Mouse (Mus musculus) forebrain, embryonic 12.5 days (tissue): ENCODE measurements around the gene Phf20. TPM values are rescaled to one million over a fixed set of nuclear protein-coding genes. Genes with fewer than 3 reads are reported as not detected.

Source experiments
- ATAC-seq: fragments of 200-750 bp; cut with Nextera tagmentation; 2 replicates; pipeline ENCODE4 v1.8.0; 2017; ENCODE audit warnings: moderate TSS enrichment; ENCODE audit not compliant: low FRiP score
- H3K27ac ChIP-seq: fragments of 300-500 bp; sonication (generic); 2 replicates; pipeline ENCODE4 v1.5.1; 2016; ENCODE audit warnings: mild to moderate bottlenecking
- H3K27me3 ChIP-seq: fragments of 300-500 bp; sonication (generic); 2 replicates; pipeline ENCODE4 v1.6.1; 2016; ENCODE audit warnings: mild to moderate bottlenecking
- H3K36me3 ChIP-seq: fragments of 300-500 bp; sonication (generic); replicated peaks from 2 replicates; pipeline ENCODE4 v1.6.1; 2016; ENCODE audit warnings: mild to moderate bottlenecking
- H3K4me1 ChIP-seq: fragments of 300-500 bp; sonication (generic); 2 replicates; pipeline ENCODE4 v1.6.1; 2016
- H3K4me2 ChIP-seq: fragments of 300-500 bp; sonication (generic); 2 replicates; pipeline ENCODE4 v1.6.1; 2016; ENCODE audit warnings: mild to moderate bottlenecking, moderate library complexity
- H3K4me3 ChIP-seq: fragments of 300-500 bp; sonication (generic); replicated peaks from 2 replicates; pipeline ENCODE4 v1.5.1; 2016; ENCODE audit warnings: mild to moderate bottlenecking
- H3K9ac ChIP-seq: fragments of 300-500 bp; sonication (generic); 2 replicates; pipeline ENCODE4 v1.6.1; 2016; ENCODE audit warnings: mild to moderate bottlenecking
- H3K9me3 ChIP-seq: fragments of 300-500 bp; sonication (generic); 2 replicates; pipeline ENCODE4 v1.6.1; 2016
- WGBS: fragments of 180-500 bp; shearing (Covaris S2); methylation state at CpG from one replicate; pipeline ENCODE4 v1.1.7; 2016; 5-methylcytosine and 5-hydroxymethylcytosine counted together
- polyA plus RNA-seq: library from polyadenylated mRNA; unstranded; fragments of >200 nt; fragmentation: Nextera tagmentation; extraction: Ambion mirVana; gene quantifications from 2 replicates; pipeline ENCODE4 v1.2.1, GENCODE M21; 2016

The Phf20 gene
- polyA plus RNA-seq, 1 experiment from 2014 or later, result 105 TPM

GRCm38 (mm10) chr2:156250761-156251160 lies 54.5 kb downstream of the Phf20 start:
- Histone ChIP-seq H3K9ac (no peak overlapping the region), H3K4me1 (no peaks in the 10 kb centered on the region), H3K4me3 (no peak overlapping the region), H3K27me3 (no peaks in the 10 kb centered on the region), H3K4me2 (no peak overlapping the region), H3K27ac (no peak overlapping the region), H3K36me3 (peaks cover 45% of the 10 kb centered on the region), H3K9me3 (no peaks in the 10 kb centered on the region)
- ATAC-seq, result no peak

GRCm38 (mm10) chr2:156251291-156251690 lies 55.0 kb downstream of the Phf20 start:
- H3K27me3 ChIP-seq, result no peaks in the 10 kb centered on the region
- H3K27ac ChIP-seq, result no peak overlapping the region
- H3K4me1 ChIP-seq, result no peaks in the 10 kb centered on the region
- no peak overlapping the region for H3K4me2 ChIP-seq
- WGBS, result 90% methylated on average over 1 of the region's 1 CpGs
- peaks cover 46% of the 10 kb centered on the region for H3K36me3 ChIP-seq
- no peak overlapping the region for H3K4me3 ChIP-seq
- no peaks in the 10 kb centered on the region for H3K9me3 ChIP-seq
- no peak for ATAC-seq
- H3K9ac ChIP-seq, result no peak overlapping the region

- H3K9ac ChIP-seq, result no peak overlapping the region
- no peak overlapping the region for H3K4me2 ChIP-seq
- H3K4me3 ChIP-seq, result no peak overlapping the region
- H3K27ac ChIP-seq, result no peak overlapping the region
- no peaks in the 10 kb centered on the region for H3K9me3 ChIP-seq
- H3K27me3 ChIP-seq, result no peaks in the 10 kb centered on the region
- 80% methylated on average over 2 of the region's 2 CpGs for WGBS
- no peak for ATAC-seq
- H3K36me3 ChIP-seq, result peaks cover 62% of the 10 kb centered on the region
- H3K4me1 ChIP-seq, result no peaks in the 10 kb centered on the region
These were observed 60.8 kb downstream of the Phf20 start for GRCm38 (mm10) chr2:156257051-156257450.

DNA sequence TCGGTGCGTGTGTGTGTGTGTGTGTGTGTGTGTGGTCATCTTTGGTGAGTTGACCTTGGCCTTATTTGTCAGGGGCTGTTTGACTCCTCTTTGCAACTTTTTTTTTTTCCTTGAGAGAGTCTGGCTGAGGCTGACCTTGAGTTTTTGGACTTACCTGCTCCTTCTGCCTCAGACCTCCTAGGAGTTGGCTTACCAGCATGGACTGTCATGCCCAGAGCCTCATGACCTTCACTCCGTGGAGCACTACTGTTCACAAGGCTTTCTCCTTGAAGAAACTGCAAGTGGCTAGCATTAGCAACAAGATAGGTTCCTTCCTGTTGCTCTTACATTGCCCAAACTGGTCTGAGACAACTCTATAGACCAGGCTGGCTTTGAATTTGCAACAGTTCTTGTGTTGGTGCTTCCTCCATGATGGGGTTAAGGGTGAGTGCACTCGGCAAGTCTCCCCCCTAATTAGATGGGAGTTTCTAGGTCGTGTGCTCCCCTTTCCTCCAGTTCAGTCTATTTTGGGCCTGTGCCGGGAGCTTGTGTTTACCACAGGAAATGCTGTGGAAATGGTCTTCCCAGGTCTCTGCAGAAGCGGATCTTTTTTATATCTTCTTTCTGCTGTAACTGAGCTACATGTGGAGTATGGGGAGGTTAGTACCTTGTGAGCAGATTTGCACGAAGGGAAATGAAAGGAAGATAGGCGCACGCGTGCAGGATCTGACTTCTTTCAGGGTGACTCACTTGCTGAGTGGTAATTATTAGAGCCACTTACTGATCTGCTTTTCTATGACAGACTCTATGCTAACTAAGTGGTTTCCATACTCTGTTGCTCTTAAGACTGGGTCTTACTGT lies 61.9 kb downstream of the Phf20 start:
- WGBS, result 86% methylated on average over 11 of the region's 11 CpGs
- ATAC-seq, result no peak

DNA sequence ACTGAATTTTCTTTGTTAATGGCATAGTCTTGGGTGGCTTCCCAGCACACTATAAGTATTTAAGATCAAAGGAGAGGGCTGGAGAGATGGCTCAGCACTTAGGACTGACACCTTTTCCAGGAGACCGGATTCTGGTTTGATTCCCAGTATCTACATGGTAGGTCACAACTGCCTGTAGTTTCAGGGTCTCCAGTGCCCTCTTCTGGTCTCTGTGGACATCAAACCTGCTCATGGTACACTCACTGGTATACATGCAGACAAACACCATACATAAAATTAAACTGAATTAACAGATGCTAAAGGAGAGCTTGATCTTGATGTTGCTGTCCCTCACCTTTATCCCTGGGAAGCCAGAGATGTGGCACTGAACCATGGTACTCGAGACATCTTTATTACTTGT lies 64.7 kb downstream of the Phf20 start:
- Histone ChIP-seq H3K4me2 (no peak overlapping the region), H3K9ac (no peak overlapping the region), H3K4me1 (no peaks in the 10 kb centered on the region), H3K4me3 (no peak overlapping the region), H3K27me3 (no peaks in the 10 kb centered on the region), H3K36me3 (peaks cover 46% of the 10 kb centered on the region), H3K27ac (no peak overlapping the region), H3K9me3 (no peaks in the 10 kb centered on the region)
- ATAC-seq, result no peak
- WGBS, result 96% methylated on average over 2 of the region's 2 CpGs

More for the DNA sequence above, 61.9 kb downstream of the Phf20 start:
- H3K4me1 ChIP-seq, result no peaks in the 10 kb centered on the region
- H3K27ac ChIP-seq, result no peak overlapping the region
- peaks cover 55% of the 10 kb centered on the region for H3K36me3 ChIP-seq
- no peaks in the 10 kb centered on the region for H3K9me3 ChIP-seq
- H3K27me3 ChIP-seq, result no peaks in the 10 kb centered on the region
- H3K4me2 ChIP-seq, result no peak overlapping the region
- no peak overlapping the region for H3K4me3 ChIP-seq
- no peak overlapping the region for H3K9ac ChIP-seq

DNA sequence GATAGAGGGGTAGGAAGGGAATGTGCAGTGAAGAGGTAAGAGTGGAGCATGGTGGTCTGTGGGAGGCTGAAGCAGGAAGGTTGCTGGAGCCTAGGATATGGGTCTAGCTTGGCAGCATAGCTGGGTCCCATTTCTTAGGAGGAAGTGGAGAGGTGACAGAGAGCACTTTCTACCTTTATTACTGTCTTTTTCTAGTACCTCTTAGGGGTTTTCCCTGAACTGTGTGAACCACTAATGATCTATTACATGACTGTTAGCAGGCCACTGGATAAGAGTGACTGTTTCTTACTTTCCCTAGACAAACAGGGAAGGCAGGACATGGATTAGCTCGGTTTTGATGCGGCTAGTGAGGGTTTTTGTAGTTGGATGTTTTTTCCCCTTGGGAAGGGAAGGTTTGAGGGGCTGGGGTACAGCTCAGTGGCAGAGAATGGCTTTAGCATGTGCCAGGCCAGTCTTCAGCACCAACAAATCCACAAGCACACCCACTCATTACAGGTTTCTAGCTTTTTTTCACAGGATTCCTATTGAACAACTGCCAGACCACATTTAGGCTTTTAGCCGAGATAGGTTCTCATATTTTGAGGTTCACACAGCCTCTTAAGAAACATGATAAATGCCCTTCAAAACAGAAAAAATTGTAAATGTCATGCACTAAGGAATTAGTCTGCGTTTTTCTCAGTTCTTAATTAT lies 67.1 kb downstream of the Phf20 start:
- H3K27me3 ChIP-seq, result no peaks in the 10 kb centered on the region
- no peak overlapping the region for H3K27ac ChIP-seq
- WGBS, result 90% methylated on average over 4 of the region's 4 CpGs
- no peaks in the 10 kb centered on the region for H3K4me1 ChIP-seq
- no peak for ATAC-seq
- peaks cover 42% of the 10 kb centered on the region for H3K36me3 ChIP-seq
- no peak overlapping the region for H3K4me3 ChIP-seq
- H3K9ac ChIP-seq, result no peak overlapping the region
- no peak overlapping the region for H3K4me2 ChIP-seq
- no peaks in the 10 kb centered on the region for H3K9me3 ChIP-seq

DNA sequence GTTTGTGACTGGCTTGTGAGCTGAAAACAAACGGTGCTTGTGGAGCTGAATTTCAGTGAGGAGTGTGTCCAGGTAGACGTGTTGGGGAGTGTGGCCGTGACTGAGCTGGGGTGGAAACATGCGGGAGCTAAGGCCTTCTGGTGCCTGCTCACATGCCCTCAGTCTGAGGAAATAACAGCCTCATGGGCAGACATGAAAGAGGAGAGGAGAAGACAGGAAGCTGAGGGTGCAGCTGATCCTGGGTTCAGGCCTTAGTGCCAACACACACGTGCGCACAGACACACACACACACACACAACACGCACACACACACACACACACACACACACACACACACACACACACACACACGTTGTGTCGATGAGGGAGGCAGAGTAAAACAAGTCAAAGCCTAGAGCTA lies 71.4 kb downstream of the Phf20 start:
- H3K4me1 ChIP-seq, result no peaks in the 10 kb centered on the region
- no peak overlapping the region for H3K27ac ChIP-seq
- H3K9me3 ChIP-seq, result no peaks in the 10 kb centered on the region
- ATAC-seq, result no peak
- H3K4me2 ChIP-seq, result no peak overlapping the region
- peaks cover 21% of the 10 kb centered on the region for H3K36me3 ChIP-seq
- no peak overlapping the region for H3K9ac ChIP-seq
- no peak overlapping the region for H3K4me3 ChIP-seq
- H3K27me3 ChIP-seq, result no peaks in the 10 kb centered on the region
- 98% methylated on average over 9 of the region's 9 CpGs for WGBS

DNA sequence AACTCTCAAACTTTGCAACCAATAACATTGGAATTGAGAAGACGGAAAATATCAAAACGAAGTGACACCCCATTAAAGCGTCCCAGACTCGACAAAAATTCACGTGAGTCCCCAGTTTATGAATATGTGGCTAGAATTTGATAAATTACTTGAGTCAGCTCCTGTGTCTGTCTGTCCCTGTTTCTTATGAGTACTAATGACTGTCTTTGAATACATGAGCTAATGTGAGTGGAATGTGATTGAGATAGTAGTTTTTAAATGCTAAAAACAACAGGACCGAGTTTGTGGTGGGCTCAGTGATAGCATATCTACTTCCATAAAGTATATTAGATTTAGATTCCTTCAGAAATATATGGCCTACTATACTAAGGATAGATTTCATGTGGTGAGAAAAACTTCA lies 76.3 kb downstream of the Phf20 start:
- Histone ChIP-seq H3K4me3 (no peak overlapping the region), H3K4me1 (no peaks in the 10 kb centered on the region), H3K27me3 (no peaks in the 10 kb centered on the region), H3K9me3 (no peaks in the 10 kb centered on the region), H3K36me3 (peaks cover 40% of the 10 kb centered on the region), H3K27ac (no peak overlapping the region), H3K4me2 (no peak overlapping the region), H3K9ac (no peak overlapping the region)
- no peak for ATAC-seq
- 97% methylated on average over 6 of the region's 6 CpGs for WGBS

- ATAC-seq, result peak; percentile 57
- 0 out of 2 replicates have a peak, but pooled peaks cover 3% of the 10 kb centered on the region for H3K4me1 ChIP-seq
- no peak overlapping the region for H3K4me3 ChIP-seq
- 0 out of 2 replicates have a peak overlapping the region, but pooled peaks have one; percentile 19 for H3K27ac ChIP-seq
- H3K27me3 ChIP-seq, result no peaks in the 10 kb centered on the region
- 85% methylated on average over 4 of the region's 4 CpGs for WGBS
- H3K4me2 ChIP-seq, result no peak overlapping the region
- H3K9me3 ChIP-seq, result no peaks in the 10 kb centered on the region
- H3K9ac ChIP-seq, result no peak overlapping the region; the same call in 1 of the 2 replicates
- peaks cover 33% of the 10 kb centered on the region for H3K36me3 ChIP-seq
These were observed 82.2 kb downstream of the Phf20 start for GRCm38 (mm10) chr2:156278226-156279017.

DNA sequence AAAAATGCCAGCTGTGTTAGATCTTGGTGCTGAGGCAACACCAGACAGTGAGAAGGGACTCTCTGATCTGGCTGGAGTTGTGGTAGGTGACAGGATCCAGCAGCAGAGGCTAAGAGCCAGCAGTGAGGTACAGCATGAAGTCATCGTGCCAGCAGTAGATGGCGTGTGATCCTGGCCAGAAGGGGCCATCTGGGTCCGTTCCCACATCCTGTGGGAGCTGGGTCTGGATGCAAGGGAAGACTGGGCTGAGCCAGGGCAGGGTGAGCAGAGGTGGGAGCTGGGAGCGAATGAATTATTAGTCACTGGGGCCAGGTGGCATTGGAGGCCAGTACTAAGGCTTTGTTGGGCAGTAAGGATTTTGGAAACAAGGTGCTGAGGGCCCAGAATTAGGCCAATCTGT lies 85.0 kb downstream of the Phf20 start:
- WGBS, result 88% methylated on average over 4 of the region's 4 CpGs
- H3K4me2 ChIP-seq, result no peak overlapping the region
- H3K4me1 ChIP-seq, result 0 out of 2 replicates have a peak, but pooled peaks cover 3% of the 10 kb centered on the region
- peaks cover 28% of the 10 kb centered on the region for H3K36me3 ChIP-seq
- no peak overlapping the region for H3K9ac ChIP-seq
- no peaks in the 10 kb centered on the region for H3K9me3 ChIP-seq
- no peak overlapping the region for H3K4me3 ChIP-seq
- H3K27me3 ChIP-seq, result no peaks in the 10 kb centered on the region
- H3K27ac ChIP-seq, result no peak overlapping the region
- ATAC-seq, result no peak

DNA sequence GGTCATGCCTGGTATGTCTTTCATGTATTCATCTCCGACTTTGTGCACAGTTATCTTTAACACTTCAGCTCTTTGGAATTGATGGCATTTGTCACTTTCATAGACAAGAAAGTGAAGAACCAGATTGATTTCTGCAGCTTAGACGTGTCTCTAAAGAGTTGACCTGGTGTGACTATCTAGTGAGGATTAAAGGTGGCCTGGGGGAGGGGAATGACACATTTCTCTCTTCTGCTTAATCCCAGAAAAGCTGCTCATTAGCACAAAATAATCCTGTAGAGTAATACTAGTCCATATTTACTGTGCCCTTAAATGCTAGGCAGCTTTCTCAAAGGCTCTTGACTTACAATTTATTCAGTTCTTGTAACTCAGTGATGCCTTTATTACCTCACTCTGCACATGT lies 88.9 kb downstream of the Phf20 start:
- ATAC-seq, result no peak

DNA sequence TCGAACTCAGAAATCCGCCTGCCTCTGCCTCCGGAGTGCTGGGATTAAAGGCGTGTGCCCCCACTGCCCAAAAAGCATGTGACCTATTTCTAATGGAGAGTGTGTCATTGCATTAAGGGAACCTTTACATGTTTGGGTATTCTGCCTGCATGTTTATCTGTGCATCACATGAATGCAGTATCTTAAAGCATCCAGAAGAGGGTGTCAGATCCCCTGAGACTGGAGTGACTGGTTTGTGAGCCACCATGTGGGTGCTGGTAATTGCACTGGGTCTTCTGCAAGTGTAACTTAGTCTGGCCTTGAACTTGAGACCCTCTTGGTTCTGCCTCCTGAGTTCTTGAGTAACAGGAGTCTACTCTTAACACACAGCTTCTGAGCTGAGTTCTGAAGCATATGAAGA lies 90.5 kb downstream of the Phf20 start:
- H3K27ac ChIP-seq, result no peak overlapping the region
- no peak overlapping the region for H3K4me3 ChIP-seq
- peaks cover 56% of the 10 kb centered on the region for H3K36me3 ChIP-seq
- H3K4me2 ChIP-seq, result no peak overlapping the region
- no peaks in the 10 kb centered on the region for H3K27me3 ChIP-seq
- H3K4me1 ChIP-seq, result no peaks in the 10 kb centered on the region
- H3K9ac ChIP-seq, result no peak overlapping the region
- no peaks in the 10 kb centered on the region for H3K9me3 ChIP-seq
- WGBS, result 90% methylated on average over 4 of the region's 4 CpGs
- ATAC-seq, result no peak

More for the DNA sequence above, 88.9 kb downstream of the Phf20 start:
- Histone ChIP-seq H3K4me2 (no peak overlapping the region), H3K9me3 (no peaks in the 10 kb centered on the region), H3K27ac (no peak overlapping the region), H3K4me1 (no peaks in the 10 kb centered on the region), H3K9ac (no peak overlapping the region), H3K27me3 (no peaks in the 10 kb centered on the region), H3K36me3 (peaks cover 47% of the 10 kb centered on the region), H3K4me3 (no peak overlapping the region)
- 71% methylated on average over 2 of the region's 2 CpGs for WGBS
